Mouse (Mus musculus): ENCODE data around the gene Rab8b. TPM values are rescaled to one million over a fixed set of nuclear protein-coding genes. Genes with fewer than 3 reads are reported as not detected.

Gene Rab8b
- polyA plus RNA-seq, 1 experiment: 3.2 TPM

GRCm38 (mm10) chr9:66880752-66881151 lies 38.7 kb downstream of the Rab8b start:
- no peak for TF ChIP-seq GATA1 (IDR thresholded peaks at IDR 0.05; ENCODE audit: low read length)

GRCm38 (mm10) chr9:66879486-66879885 lies 40.0 kb downstream of the Rab8b start:
- no peak for TF ChIP-seq GATA1 (IDR thresholded peaks at IDR 0.05; ENCODE audit: low read length)

GRCm38 (mm10) chr9:66878899-66879298 lies 40.6 kb downstream of the Rab8b start:
- no peak for TF ChIP-seq GATA1 (IDR thresholded peaks at IDR 0.05; ENCODE audit: low read length)

- TF ChIP-seq GATA1 (IDR thresholded peaks at IDR 0.05; ENCODE audit: low read length): no peak
Measured at GRCm38 (mm10) chr9:66876577-66876976, 42.9 kb downstream of the Rab8b start.

GRCm38 (mm10) chr9:66874297-66874696 lies 45.2 kb downstream of the Rab8b start:
- no peak for TF ChIP-seq GATA1 (IDR thresholded peaks at IDR 0.05; ENCODE audit: low read length)

- no peak for TF ChIP-seq GATA1 (IDR thresholded peaks at IDR 0.05; ENCODE audit: low read length)
Measured at GRCm38 (mm10) chr9:66873531-66873930, 46.0 kb downstream of the Rab8b start.

- no peak for TF ChIP-seq GATA1 (IDR thresholded peaks at IDR 0.05; ENCODE audit: low read length)
Measured at GRCm38 (mm10) chr9:66872015-66872727, 47.3 kb downstream of the Rab8b start.

GRCm38 (mm10) chr9:66864708-66865107 lies 54.8 kb downstream of the Rab8b start:
- no peak for TF ChIP-seq GATA1 (IDR thresholded peaks at IDR 0.05; ENCODE audit: low read length)

GRCm38 (mm10) chr9:66863456-66863855 lies 56.0 kb downstream of the Rab8b start:
- no peak for TF ChIP-seq GATA1 (IDR thresholded peaks at IDR 0.05; ENCODE audit: low read length)

- TF ChIP-seq GATA1 (IDR thresholded peaks at IDR 0.05; ENCODE audit: low read length): no peak
Measured at GRCm38 (mm10) chr9:66862202-66862601, 57.3 kb downstream of the Rab8b start.

- TF ChIP-seq GATA1 (IDR thresholded peaks at IDR 0.05; ENCODE audit: low read length): no peak
Measured at GRCm38 (mm10) chr9:66861104-66861767, 58.3 kb downstream of the Rab8b start.

- TF ChIP-seq GATA1 (IDR thresholded peaks at IDR 0.05; ENCODE audit: low read length): no peak
Measured at GRCm38 (mm10) chr9:66859523-66859922, 60.0 kb downstream of the Rab8b start.

GRCm38 (mm10) chr9:66855865-66856264 lies 63.6 kb downstream of the Rab8b start:
- no peak for TF ChIP-seq GATA1 (IDR thresholded peaks at IDR 0.05; ENCODE audit: low read length)

- no peak for TF ChIP-seq GATA1 (IDR thresholded peaks at IDR 0.05; ENCODE audit: low read length)
Measured at GRCm38 (mm10) chr9:66852592-66852991, 66.9 kb downstream of the Rab8b start.

- TF ChIP-seq GATA1 (IDR thresholded peaks at IDR 0.05; ENCODE audit: low read length): no peak
Measured at GRCm38 (mm10) chr9:66850966-66851365, 68.5 kb downstream of the Rab8b start.

GRCm38 (mm10) chr9:66846822-66847221 lies 72.7 kb downstream of the Rab8b start:
- TF ChIP-seq GATA1 (IDR thresholded peaks at IDR 0.05; ENCODE audit: low read length): no peak

- TF ChIP-seq GATA1 (IDR thresholded peaks at IDR 0.05; ENCODE audit: low read length): no peak
Measured at GRCm38 (mm10) chr9:66835097-66835480, 84.4 kb downstream of the Rab8b start.
